Mouse (Mus musculus): ENCODE measurements around the gene Spg20.

Spg20 gene

GRCm38 (mm10) chr3:55097186-55097585 lies 14.7 kb upstream of the Spg20 start:
- no peak for DNase-seq (ENCODE audit: extremely low spot score, low spot score)

GRCm38 (mm10) chr3:55098014-55098413 lies 13.9 kb upstream of the Spg20 start:
- no peak for DNase-seq (ENCODE audit: extremely low spot score, low spot score)

- no peak for DNase-seq (ENCODE audit: extremely low spot score, low spot score)
Measured at GRCm38 (mm10) chr3:55098990-55099389, 12.9 kb upstream of the Spg20 start.

- no peak for DNase-seq (ENCODE audit: extremely low spot score, low spot score)
Measured at GRCm38 (mm10) chr3:55101092-55101491, 10.8 kb upstream of the Spg20 start.

- no peak for DNase-seq (ENCODE audit: extremely low spot score, low spot score)
Measured at GRCm38 (mm10) chr3:55105372-55106023, 6.4 kb upstream of the Spg20 start.

- DNase-seq (ENCODE audit: extremely low spot score, low spot score): no peak
Measured at GRCm38 (mm10) chr3:55106051-55106450, 5.9 kb upstream of the Spg20 start.

GRCm38 (mm10) chr3:55109097-55109496 lies 2.8 kb upstream of the Spg20 start:
- DNase-seq (ENCODE audit: extremely low spot score, low spot score): no peak

GRCm38 (mm10) chr3:55112710-55113415 lies 955 bp downstream of the Spg20 start:
- peak; percentile 24 for DNase-seq (ENCODE audit: extremely low spot score, low spot score)

- no peak for DNase-seq (ENCODE audit: extremely low spot score, low spot score)
Measured at GRCm38 (mm10) chr3:55114313-55115065, 2.6 kb downstream of the Spg20 start.

- DNase-seq (ENCODE audit: extremely low spot score, low spot score): no peak
Measured at GRCm38 (mm10) chr3:55115071-55115470, 3.2 kb downstream of the Spg20 start.

- DNase-seq (ENCODE audit: extremely low spot score, low spot score): no peak
Measured at GRCm38 (mm10) chr3:55115989-55116388, 4.1 kb downstream of the Spg20 start.

- no peak for DNase-seq (ENCODE audit: extremely low spot score, low spot score)
Measured at GRCm38 (mm10) chr3:55119275-55119898, 7.5 kb downstream of the Spg20 start.

- no peak for DNase-seq (ENCODE audit: extremely low spot score, low spot score)
Measured at GRCm38 (mm10) chr3:55122336-55122870, 10.5 kb downstream of the Spg20 start.

- no peak for DNase-seq (ENCODE audit: extremely low spot score, low spot score)
Measured at GRCm38 (mm10) chr3:55123064-55123463, 11.2 kb downstream of the Spg20 start.

GRCm38 (mm10) chr3:55129181-55129692 lies 17.3 kb downstream of the Spg20 start:
- no peak for DNase-seq (ENCODE audit: extremely low spot score, low spot score)

GRCm38 (mm10) chr3:55131576-55132233 lies 19.8 kb downstream of the Spg20 start:
- no peak for DNase-seq (ENCODE audit: extremely low spot score, low spot score)

- no peak for DNase-seq (ENCODE audit: extremely low spot score, low spot score)
Measured at GRCm38 (mm10) chr3:55137039-55137438, 25.1 kb downstream of the Spg20 start, which contains the start of gene Ccdc169. Gene Ccdc169 (plus strand): TSS chr3:55137339.

GRCm38 (mm10) chr3:55139837-55140236 lies 27.9 kb downstream of the Spg20 start:
- no peak for DNase-seq (ENCODE audit: extremely low spot score, low spot score)

GRCm38 (mm10) chr3:55141401-55141800 lies 29.5 kb downstream of the Spg20 start:
- DNase-seq (ENCODE audit: extremely low spot score, low spot score): no peak

- no peak for DNase-seq (ENCODE audit: extremely low spot score, low spot score)
Measured at GRCm38 (mm10) chr3:55144916-55145315, 33.0 kb downstream of the Spg20 start.

- DNase-seq (ENCODE audit: extremely low spot score, low spot score): no peak
Measured at GRCm38 (mm10) chr3:55146441-55146840, 34.5 kb downstream of the Spg20 start.

Data from neural tube, embryonic 10.5 days (tissue).